Mouse (Mus musculus) G1E-ER4 (cell line): ENCODE measurements around the gene Gm156. TPM values are rescaled to one million over a fixed set of nuclear protein-coding genes. Genes with fewer than 3 reads are reported as not detected.
"Not testable (repeated sequence)": the region's sequence is repeated elsewhere in the genome, so short reads cannot be mapped to it uniquely, and the experiment has no call there.

ENCODE experiments used
- GATA1 ChIP-seq: IDR thresholded peaks from one replicate; pipeline ENCODE4 v1.8.0; 2012; ENCODE audit warnings: low read length, inconsistent platforms
- polyA plus RNA-seq: library from polyadenylated mRNA; stranded (reverse); fragments of >175 nt; gene quantifications from 2 replicates; pipeline ENCODE4 v1.2.3, GENCODE M21; 2012

Gene Gm156
- not detected in 2 replicates for polyA plus RNA-seq

GRCm38 (mm10) chr6:129784170-129784569 is at the start of gene Gm156:
Gene Gm156, minus strand, starts transcription at chr6:129784270.
- TF ChIP-seq GATA1: not testable (repeated sequence)

GRCm38 (mm10) chr6:129825559-129825958 is 41.5 kb upstream of the Gm156 start:
- TF ChIP-seq GATA1: no peak

DNA sequence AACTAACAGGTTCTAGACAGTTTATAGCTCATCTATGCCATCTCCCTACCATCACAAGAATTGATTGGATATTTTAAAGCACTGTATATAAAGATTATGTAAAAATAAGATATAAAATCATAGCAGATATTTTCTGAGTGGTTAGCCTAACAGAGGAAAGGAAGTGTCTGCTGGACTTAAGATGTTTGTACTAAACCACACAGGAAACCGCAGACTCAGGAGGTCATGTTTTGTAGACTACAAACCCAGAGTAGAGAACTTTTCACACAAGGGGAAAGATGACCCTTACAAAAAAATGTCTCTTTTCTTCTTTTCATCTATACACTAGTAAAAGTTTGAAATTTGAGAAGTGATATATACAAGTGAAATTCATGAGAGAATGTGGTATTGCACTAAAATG is 39.9 kb upstream of the Gm156 start:
- TF ChIP-seq GATA1: no peak

- no peak for TF ChIP-seq GATA1
Observed at GRCm38 (mm10) chr6:129817731-129818130, 33.7 kb upstream of the Gm156 start.

DNA sequence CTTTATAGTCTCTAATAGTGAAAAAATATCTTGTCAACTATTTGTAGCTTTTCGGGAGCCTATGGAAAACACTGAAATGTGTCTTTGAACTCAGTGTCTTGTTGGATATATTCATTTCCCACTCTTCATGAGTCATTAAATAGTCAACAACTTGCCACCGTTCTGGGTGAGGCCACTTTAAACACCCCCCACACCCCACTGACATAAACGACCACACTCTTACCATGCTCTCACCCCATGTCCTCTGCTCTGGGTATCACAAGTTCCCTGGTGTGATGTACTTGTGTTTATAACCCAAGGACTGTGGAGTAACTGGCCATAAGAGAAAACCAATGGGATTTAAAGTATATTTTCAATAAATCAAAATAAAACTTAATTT is 36.4 kb downstream of the Gm156 start:
- TF ChIP-seq GATA1: no peak

DNA sequence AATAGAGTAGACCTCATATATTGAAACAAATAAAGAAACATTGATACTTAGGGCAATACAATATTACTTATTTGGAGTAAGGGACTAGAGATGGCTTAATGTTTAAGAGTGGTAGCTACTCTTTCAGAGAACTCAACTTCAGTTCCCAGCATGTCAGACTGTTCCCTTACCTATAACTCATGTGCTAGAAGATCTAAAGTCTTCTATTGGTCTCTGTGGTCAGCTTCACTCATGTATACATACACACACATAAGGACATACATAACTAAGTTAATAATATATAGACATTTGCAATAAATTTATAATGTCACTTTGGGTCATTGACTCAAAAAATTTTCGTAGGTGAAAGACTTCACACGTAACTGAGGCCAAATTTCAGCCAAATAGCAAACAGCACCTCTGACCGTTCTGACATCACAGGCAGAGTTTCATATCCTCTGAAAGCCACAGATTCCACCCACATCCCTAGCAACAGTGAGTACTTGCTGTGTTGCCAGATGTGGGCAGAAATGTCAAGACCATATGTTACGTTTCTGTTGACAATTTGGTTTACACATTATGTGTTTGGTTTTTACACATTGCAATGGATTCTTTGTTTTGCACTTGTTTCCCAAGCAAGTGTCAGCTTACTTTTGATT is 36.9 kb downstream of the Gm156 start:
- TF ChIP-seq GATA1: no peak

DNA sequence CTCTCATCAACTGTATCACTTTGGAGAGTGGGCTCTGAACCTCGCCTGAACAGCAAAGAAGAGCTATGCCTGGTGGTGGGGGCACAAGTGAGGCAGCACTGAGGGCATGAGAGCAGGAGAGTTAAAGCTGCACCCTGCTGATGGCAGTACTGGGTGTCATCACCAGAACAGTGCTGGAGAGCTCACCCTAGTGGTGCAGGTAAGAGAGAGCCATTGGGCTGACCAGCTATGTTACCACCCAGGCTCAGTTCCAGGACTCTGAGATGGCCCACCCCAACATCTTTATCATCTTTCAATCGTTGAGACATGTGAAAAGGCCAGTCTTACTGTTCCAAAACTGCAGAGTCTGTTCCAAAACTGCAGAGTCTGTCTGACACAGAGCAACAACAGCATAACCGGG is 37.9 kb downstream of the Gm156 start:
- no peak for TF ChIP-seq GATA1

GRCm38 (mm10) chr6:129740069-129740721 is 43.9 kb downstream of the Gm156 start, which contains the start of gene Klri2:
Gene Klri2, minus strand, starts transcription at chr6:129740484.
- no peak for TF ChIP-seq GATA1

GRCm38 (mm10) chr6:129736414-129736813 is 47.7 kb downstream of the Gm156 start:
- no peak for TF ChIP-seq GATA1

GRCm38 (mm10) chr6:129727237-129727636 is 56.8 kb downstream of the Gm156 start:
- TF ChIP-seq GATA1: no peak

DNA sequence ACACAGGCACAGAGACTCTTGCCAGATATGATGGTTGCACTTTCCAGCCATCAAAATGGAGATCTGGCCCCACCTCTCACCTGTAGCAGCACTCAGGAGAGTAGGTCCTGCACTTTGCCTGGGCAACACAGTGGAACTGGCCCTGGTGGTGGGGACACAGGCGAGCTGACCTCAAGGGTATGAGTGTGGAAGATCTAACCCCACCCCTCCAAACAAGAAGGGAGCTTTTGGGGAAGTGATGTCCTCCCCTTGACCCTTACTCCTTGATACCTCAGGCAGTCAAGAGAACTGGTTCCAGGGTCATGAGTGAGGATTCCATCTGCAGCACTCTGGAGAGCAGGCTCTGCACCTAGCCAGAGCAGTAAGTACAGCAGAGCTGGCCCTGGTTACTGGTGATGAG is 62.7 kb downstream of the Gm156 start:
- TF ChIP-seq GATA1: no peak

GRCm38 (mm10) chr6:129720487-129720886 is 63.6 kb downstream of the Gm156 start:
- TF ChIP-seq GATA1: no peak

DNA sequence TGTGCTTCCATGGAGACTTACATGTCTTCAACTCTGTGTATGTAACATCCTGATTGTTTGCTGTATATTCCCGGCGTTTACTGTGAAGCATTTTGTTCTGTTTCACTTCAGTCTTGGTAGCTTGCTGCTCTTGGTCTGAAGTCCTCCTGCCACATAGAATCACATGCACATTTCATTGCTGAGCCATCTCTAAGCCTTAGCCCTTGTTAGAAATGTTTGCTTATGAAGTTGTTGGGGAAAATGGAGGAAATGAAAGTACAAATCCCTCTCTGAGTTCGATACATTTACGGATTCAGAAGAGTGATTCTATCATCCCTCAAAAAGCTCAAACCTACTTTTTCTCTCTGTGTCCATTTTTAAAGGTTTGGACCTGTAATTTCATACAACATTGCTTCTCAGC is 67.0 kb downstream of the Gm156 start, which contains the start of gene Klri1:
Gene Klri1 (minus strand): TSS at position 101 of the 400 bp plus-strand sequence.
- TF ChIP-seq GATA1: no peak

Other genes starting within 250 kb of the Gm156 start
- not detected in 2 replicates for gene Klre1, start 206.4 kb downstream of the Gm156 start, polyA plus RNA-seq
- not detected in 2 replicates for gene Klrd1, start 192.5 kb downstream of the Gm156 start, polyA plus RNA-seq
- gene Klrk1, start 160.4 kb downstream of the Gm156 start, polyA plus RNA-seq: not detected in 2 replicates
- not detected in 2 replicates for gene Klrc3, start 140.9 kb downstream of the Gm156 start, polyA plus RNA-seq
- gene Klrc2, start 123.6 kb downstream of the Gm156 start, polyA plus RNA-seq: not detected in 2 replicates
- not detected in 2 replicates for gene Klrc1, start 105.3 kb downstream of the Gm156 start, polyA plus RNA-seq
- not detected in 2 replicates for gene Klri1, start 67.1 kb downstream of the Gm156 start, polyA plus RNA-seq
- gene Klri2, start 43.8 kb downstream of the Gm156 start, polyA plus RNA-seq: not detected in 2 replicates
- not detected in 2 replicates for gene Gm17631, start 78.4 kb upstream of the Gm156 start, polyA plus RNA-seq
- not detected in 2 replicates for gene Klra17, start 92.4 kb upstream of the Gm156 start, polyA plus RNA-seq
- not detected in 2 replicates for gene Klra5, start 133.4 kb upstream of the Gm156 start, polyA plus RNA-seq
- gene Klra6, start 242.7 kb upstream of the Gm156 start, polyA plus RNA-seq: not detected in 2 replicates